Mouse (Mus musculus): Measurements from ENCODE around the gene Rell1.

- TF ChIP-seq GATA1 (IDR thresholded peaks at IDR 0.05; ENCODE audit: borderline replicate concordance, low read length) (no peak), FLI1 (IDR thresholded peaks at IDR 0.05; ENCODE audit: low read length) (no peak)
Measured at GRCm38 (mm10) chr5:63949195-63949594, 19.5 kb downstream of the Rell1 start.

All from megakaryocyte, embryonic 14.5 days (primary cell).